Mouse (Mus musculus): ENCODE data around the gene Mical3.
A peak's percentile ranks its signal among the peaks of the same experiment; 100 is the strongest.

Gene Mical3

DNA sequence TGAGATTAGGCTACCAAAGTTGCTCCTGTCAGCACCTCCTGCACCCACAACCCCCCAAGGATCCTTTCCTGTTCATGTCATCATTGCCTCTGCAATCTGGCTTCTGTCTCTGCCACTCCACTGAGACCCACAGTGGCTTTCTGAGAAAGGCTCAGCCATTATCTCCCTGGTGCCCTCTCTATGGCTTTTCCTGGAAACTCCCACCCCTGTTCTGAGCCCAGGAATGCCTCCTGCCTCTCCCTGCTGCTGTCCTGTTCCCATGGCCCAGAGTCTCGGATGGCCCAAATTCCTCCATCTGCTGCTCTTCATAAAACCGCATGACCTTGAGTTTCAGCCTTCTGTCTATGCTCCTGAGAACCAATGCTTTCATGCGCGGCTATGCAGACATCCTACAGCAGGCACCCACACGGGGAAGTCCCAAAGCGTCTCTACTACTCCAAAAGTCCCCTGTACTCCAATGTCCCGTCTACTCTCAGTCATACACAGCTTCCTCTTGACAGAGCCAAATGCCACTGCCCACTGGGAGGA is 77.2 kb downstream of the Mical3 start:
- DNase-seq (ENCODE audit: low read depth, low spot score), result peak; percentile 52

DNA sequence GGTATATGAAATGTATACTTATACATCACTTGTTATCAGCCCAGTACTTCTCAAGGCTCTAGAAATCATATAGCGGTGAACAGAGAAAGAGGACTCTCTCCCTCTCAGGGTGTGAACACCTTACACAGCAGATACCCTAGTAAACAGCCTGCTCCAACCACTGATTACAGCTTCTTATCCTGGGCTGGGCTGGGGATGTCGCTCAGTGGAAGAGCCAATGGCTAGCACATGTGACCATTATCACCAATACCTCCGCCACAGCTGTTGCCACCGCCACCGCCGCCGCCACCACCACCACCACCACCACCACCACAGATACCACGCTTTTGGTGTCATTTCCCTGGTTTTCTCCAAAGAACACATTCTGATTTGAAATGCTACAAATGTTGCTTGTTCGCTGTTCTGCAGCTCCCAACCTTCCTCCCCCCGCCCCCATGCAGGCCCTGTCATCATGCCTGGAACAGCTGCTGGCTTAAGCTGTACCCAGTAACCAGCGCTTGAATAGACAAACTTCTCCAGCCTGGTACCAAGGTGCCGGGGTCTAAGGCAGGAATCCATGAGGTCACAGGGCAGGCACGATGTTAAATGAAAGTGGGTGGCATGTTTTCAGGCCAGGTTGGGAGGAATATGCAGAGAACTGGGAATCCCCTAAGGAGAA is 78.7 kb downstream of the Mical3 start:
- no peak for DNase-seq (ENCODE audit: low read depth, low spot score)

DNA sequence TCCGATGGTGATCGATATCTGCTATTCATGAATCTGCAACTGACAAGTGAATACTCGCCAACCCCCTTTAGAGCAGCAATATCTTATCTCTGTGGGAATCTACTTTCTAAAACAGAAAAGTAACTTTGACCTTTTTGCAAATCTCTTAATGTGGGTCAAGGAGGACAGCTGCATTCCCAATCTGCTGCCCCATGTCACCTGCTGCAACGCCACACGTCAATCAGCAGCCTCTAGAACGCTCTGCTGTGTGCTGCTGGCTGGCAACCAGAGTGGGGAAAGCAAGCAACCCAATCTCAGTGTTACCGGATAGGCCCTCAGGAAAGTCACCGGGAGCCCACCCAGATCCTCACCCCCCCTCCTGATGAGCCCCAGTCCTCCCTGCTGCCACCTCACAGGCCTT is 79.4 kb downstream of the Mical3 start:
- no peak for DNase-seq (ENCODE audit: low read depth, low spot score)

DNA sequence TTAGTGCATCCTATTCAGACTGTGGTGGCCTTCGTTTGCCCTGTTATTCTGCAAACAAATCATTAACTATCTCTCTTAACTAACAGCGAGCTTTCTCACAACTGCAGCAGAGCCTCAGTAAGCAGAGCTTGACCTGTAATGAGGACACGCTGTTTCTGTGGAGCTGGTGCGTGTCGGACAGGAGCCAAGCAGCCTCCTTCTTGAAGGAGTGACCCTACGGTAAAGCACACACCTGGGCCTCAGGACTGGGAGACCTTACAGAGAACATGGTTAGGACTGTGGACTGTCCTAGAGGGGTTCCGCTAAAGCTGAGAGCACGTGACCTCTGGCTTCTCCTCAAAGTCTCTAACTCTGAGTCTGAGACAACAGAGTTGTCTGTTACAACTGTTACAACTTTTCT is 82.1 kb downstream of the Mical3 start:
- no peak for DNase-seq (ENCODE audit: low read depth, low spot score)

DNA sequence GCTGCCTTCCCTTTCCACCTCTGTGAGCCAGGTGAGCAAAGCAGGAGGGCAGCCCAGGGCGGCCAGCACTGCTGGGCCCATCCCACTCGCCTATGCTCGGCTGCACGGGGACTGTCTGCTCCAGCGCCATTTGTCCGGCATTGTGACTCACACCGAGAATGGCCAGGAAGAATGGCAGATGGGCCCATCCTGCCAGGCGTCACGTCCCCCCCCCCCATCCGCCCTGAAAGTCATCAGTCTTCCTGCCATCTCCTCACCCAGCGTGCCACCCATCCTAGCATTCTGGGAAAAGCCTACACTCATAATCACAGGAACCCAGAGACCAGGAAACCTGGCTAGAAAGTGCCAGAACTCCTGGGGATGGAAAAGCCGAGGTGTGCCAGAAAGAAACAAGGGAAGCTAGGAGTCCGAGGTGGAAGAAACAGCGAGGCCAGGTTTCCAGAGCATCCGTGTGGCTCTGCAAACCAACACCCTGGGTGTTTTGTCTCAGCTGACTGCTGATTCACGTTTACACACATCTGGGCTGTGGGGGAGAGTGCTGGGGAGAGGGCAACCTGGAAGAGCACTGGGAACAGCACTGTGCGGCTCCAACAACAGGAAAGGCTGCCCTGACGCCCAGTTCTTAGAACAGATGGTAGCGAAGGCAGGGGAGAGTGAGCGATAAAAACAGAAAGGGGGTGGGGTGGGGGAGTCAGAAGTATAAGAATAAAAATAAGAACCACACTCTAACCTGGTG is 85.3 kb downstream of the Mical3 start:
- no peak for DNase-seq (ENCODE audit: low read depth, low spot score)

DNA sequence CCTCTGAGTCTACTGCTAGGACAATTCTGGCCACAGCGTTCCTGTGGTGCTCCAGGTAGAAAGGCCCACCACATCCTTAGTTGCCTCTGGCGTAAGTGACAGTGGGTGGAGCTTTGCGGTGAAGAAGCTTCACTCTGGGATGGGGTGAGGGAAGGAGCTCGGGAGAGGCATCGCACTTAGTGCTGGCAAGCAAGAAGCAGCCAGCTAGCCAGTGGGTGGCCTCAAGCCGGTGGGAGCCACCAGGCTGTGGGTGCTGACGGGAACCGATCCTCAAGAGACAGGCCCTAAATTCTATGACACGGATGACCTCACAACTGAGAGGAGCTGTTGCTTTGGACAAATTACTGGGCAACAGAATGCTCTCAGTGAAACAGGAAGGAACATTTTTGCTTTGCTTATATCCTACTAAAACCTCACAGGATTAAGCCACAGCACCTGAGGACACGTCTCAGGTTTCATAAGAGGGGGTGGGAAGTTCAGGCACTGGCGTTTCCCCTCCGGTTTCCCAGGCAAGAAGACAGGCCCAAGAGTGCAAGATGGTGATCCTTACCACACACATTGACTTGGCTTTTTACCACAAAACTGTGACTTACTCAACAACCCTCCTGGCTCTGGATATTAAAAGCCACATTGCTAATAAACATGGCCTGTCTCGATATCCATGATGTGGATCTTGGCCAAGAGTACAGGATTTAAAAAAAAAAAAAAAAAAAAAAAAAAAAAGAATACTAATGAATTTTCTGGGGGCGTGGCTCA is 87.2 kb downstream of the Mical3 start:
- DNase-seq (ENCODE audit: low read depth, low spot score), result no peak

DNA sequence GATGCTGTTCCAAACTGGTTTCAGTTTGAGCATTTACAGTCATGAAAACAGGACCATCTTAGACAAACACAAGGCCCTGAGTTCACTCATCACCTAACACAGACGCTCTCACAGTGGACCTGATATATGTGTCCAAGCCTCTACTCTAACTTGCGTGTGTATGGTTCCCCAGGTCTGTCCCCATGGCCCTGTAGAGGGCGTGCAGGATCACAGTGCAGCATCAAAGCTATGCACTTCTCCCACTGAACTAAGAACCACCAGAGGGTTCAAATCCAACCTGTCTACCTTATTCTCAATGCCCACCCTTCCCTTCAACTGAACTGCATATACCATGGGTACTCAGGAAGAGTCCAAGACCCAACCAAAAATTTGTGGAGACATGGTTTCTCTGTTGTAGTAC is 91.1 kb downstream of the Mical3 start:
- peak; percentile 4 for DNase-seq (ENCODE audit: low read depth, low spot score)

DNA sequence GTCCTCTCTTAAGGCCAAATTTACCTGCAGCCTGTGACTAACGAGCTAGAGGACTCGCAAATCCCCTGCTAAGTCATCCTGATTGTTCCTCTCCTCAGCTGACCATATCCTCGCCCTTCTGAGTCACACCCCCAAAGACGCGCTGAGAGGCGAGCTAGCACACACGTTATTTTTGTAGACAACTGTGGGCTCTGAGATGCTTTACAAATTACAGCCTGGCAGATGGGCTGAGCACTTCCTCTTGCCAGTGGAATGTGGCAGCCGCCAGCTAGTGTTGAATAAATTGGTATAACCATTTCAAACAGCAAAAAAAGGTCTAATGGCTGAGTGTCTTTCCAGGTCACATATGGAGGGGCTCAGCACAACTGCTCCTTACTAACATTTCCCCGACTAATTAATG is 91.5 kb downstream of the Mical3 start:
- peak; percentile 13 for DNase-seq (ENCODE audit: low read depth, low spot score)

DNA sequence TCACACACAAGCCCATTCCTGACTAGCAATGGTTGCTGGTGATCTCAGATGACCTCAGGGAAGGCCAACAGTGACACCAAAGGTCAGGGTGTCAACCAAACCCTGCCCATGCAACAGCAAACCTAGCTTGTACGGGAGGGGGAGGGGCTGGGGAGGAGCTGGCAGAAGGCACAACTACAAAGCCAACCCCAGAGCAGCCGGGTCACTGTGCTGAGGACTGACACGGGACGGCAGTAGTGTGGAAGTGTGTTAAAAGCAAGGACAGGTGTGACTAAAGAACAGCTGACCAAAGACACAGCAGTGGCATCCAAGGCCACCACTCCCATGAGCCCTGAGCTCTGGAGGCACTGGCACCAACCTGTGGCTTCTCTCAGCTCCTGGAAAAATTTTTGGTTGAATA is 93.7 kb downstream of the Mical3 start:
- no peak for DNase-seq (ENCODE audit: low read depth, low spot score)

DNA sequence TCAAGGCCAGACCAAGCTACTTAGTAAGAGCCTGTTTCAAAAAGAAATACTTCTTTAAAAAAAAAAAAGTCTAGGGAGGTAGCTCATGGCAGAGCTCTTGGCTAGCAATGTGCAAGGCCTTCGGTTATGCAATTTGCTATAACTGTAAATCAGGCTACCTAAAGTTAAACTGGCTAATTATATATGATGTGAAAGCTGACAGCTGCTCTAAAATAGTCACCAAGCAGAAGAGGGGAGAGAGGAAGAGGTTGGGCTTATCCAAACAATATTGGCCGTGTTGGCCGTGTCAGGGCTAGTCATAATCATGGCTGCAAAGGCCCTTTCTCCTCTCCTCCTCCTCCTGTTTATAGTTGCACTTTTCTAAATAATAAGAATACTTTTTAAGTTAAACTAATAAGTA is 94.9 kb downstream of the Mical3 start:
- no peak for DNase-seq (ENCODE audit: low read depth, low spot score)

DNA sequence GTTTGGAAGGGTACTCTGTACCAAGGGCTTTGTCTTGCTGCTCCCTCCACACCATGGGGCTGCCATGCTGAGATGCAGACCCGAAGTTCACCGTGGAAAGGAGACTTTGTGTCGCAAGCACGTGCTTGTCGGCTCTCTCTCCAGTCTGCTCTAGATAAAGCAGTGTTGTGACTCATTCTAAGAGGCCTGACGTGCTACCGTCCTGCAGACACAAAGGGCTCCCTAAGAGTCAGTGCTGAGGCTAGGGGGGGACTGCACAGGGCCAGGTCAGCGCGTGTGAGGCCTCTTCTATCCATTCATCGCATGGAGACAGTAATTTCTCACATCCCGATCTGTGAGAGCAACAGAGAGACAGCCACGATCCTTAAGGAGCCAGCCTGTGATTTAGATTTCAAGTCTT is 95.5 kb downstream of the Mical3 start:
- DNase-seq (ENCODE audit: low read depth, low spot score), result no peak

DNA sequence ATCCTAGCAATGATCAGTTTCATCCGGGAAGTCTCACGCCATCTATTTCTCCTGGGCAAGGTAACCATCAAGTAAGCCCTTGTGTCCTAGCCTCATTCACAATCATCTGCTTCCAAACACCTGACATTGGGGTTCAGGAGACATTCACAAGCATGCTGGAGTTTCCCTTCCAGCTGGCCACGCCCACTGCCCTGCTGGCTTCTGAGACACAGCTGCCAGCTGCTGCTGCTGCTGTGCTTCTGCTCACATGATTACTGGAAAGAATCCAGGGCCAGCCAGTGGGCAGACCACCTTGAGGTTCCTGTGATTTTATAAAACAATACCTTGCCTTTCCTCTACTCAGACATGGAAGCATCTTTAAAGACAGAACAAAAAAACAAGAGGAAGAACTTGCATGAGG is 97.5 kb downstream of the Mical3 start:
- DNase-seq (ENCODE audit: low read depth, low spot score), result peak; percentile 18

DNA sequence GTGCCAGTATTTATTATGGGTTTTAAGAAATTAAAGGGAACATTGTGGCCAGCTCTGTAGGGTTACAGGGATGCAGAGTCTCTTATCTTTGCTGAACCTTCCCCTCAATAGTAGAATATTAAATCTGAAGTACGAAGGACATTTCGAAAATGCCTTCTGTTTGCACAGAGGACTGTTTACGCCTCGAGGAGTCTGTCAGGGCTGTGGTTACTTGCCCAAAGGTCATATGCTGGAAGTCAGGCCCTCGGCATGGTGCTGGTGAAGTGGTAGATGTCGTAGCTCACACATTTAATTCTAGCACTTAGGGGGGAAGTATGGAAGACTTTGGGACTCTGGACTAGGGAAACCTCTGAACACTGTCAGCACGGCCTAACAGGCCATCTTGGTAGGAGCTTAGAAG is 99.4 kb downstream of the Mical3 start:
- no peak for DNase-seq (ENCODE audit: low read depth, low spot score)

DNA sequence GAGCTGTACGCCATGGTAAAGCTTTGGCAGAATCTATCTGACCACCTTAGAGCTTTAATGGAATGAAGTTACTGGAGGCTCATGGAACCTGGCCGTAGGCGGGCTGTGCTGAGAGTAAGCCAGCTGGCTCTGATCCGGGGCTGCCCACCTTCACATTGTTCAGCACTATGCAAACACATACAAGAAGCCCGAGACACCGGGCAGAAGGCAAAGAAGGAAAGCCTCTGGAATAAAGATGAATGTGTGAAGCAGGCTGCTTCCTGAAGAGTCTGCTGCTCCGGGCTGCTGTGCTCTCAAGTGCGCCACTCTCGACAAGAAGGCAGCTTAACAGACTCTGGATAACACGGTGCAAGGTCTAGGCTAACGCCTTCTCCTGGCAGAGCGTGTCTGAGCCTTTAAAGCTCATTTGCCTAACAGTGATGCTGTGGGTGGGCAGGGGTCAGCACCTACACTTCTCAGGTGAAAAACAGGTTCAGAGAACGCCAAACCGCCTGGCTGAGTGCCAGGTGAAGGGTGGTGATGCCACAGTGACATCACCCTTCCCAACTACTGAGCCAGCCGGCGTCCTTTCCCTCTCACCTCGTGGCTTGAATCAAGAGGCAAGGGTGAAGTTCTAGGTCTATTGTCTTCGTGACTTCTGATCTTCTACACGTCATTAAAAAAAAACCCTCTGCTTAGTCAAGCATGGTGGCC is 100.8 kb downstream of the Mical3 start:
- DNase-seq (ENCODE audit: low read depth, low spot score), result no peak

DNA sequence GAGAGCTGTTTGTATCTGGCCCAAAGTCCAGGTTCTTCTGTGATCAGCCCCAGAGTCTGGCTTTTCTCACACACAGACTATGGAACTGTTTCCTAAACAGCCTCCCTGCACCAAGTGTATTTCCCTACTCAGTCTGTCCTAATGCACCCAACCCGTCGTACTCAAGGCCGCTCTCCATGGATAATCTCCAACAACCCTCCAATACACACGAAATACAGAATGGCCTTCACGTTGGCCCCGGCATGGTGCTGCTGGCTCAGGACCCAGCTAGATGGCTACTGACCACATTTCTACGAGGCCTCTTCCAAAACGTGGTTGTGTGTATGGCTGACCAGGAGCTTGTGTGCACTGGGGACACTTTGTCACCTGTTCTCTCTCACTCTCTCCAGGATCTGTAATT is 102.3 kb downstream of the Mical3 start:
- no peak for DNase-seq (ENCODE audit: low read depth, low spot score)

DNA sequence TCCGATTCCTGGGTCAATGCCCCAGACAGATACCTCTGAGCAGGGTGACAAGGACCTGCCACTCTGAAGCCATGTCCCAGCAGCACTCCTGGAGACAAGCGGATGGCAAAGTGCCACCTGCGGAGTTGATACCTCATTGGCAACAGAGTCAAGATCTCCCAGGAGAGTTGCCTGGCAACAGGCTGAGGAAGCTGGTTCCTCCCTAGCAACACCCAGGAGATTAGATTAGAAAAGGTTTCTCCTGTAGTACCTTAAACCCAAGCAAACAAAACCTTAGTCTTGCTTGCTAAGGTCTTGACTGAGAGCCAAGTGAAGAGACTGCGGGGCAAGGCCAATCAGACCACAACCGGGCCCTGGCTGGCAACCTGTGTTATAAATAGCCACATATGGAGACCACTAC is 103.5 kb downstream of the Mical3 start:
- DNase-seq (ENCODE audit: low read depth, low spot score), result no peak

DNA sequence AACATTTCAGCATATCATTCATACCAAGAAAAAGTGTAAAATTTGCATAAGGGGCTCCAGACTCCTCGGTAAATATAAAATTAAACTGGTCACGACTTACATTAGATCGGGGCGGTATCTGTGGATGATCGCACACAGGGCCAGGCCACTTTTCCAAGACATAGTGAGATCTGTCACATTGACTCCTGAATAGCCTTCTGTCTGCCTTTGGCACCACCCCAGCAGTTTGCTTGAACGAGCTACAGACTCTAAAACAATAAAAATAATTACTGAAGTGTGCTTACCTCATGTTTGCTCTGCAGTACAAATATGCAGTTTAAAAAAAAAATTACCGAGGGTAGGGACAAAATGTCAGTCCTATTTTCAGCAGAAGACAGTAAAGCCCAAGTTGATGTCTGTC is 103.9 kb downstream of the Mical3 start:
- DNase-seq (ENCODE audit: low read depth, low spot score), result no peak

DNA sequence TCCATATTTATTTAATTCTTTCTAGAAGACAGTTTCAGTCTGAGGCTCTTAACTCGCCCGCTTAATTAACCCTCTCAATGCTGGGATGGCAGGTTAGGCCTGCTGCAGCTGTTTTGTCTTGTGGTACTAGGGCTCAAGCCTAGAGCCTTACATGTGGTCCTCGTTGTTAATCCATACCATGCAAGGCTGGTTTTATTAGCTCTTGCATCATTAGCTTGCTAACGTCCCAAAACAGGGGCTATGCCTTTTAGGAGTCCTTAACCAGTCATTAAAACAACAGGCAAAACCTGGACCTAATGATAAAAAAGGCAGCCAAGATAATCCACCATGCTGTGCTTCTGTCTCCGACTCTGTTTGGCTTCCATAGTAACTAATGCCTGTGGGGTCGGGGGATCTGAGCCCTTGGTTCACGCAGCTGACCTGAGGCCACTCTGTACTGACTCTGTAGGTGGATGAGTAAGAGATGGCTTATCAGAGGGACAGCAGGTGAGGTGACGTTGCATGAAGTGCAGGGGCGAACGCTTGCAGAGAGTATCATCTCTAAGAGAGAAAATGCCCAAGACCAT is 104.7 kb downstream of the Mical3 start:
- no peak for DNase-seq (ENCODE audit: low read depth, low spot score)

DNA sequence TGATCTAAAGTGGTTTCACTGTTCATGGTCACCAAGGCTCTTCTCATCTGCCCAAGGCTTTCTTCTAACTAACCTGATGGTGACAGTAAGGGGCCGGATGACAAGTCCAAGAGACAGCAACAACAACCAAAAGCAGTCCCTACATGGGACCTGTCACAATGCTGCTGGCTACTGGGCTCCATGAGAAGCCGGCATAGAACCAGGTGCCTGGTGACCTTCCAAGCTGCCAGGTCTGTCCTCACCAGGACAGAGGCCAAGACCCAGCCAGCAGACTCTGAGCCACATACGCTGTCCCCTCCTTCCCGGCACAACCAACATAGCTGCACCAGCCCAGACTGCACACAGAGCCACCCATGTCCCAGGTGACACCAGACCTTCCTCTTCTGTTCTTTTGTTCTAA is 112.7 kb downstream of the Mical3 start:
- no peak for DNase-seq (ENCODE audit: low read depth, low spot score)

DNA sequence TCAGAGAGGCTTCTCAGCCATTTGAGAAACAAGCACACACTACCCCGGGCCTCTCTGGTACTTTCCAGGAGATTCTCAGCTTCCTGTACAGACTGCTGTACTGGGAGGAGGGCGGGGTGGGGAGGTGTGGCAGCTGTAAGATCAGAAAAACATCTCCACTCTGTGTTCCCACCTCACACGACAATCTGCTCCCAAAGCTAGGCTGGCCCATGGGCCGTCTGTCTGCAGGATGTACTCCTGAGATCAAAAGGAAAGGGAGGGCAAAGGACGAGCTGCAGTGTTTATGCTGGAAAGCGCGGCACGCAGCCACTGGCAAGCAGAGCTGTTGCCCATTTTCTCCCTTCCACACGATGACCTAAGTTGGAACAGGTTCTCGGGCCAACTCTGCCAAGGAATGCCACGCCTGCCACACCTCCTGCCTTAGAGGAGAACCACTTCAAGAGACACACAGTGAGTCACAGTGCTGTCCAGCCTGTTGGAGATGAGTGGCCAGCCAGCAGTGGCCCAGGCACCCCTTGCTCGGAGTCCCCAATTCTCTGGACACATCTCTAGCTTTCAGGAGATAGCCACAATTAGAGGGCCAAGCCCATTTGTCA is 113.3 kb downstream of the Mical3 start:
- peak; percentile 23 for DNase-seq (ENCODE audit: low read depth, low spot score)

DNA sequence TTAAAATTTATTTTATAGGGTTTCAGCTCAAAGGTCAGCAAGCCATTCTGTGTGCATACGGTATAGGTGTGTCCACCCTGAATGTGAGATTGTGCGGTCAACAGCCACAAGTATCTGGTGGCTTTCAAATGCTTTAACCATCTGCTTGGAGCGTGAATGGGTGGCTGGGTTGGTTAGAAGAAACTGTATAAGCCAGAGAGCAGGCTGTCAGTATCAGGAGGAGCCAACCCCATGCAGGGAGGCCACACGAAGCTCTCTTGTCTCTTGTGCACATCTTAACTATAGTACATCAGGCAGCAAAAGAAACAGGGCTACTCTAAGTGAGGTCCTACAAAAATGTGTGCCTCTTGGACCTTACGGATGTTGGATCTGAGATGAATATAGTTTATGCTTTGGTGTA is 114.7 kb downstream of the Mical3 start:
- DNase-seq (ENCODE audit: low read depth, low spot score), result no peak
